Mouse (Mus musculus) natural killer cell, adult 2 months (primary cell): ENCODE results near the gene Cnr1.

ENCODE experiments used
- DNase-seq, 2 experiments: peaks; one replicate each; pipeline ENCODE4 v3.0.0; 2022; ENCODE audit warnings: low spot score in 2 of 2

The Cnr1 gene

DNA sequence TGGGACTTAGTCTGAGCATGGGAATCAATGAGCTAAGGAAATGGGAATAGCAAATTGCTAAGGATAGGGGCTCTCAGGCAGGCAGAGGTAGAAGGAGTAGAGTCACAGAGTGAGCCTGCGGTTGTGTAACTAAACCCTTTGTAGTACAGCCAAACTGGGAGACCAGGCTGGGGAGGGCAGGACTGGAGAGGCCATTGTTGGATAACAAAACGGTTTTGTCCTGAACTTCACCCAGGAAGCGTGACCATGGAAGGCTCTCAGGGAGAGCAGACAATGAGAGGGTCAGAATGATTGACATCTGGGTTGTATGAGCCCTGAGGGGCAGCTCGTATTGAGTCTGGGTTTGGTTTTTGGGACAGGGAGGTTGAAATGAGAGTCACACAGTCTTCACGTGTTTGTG is 17.2 kb downstream of the Cnr1 start:
- DNase-seq, result no peak

DNA sequence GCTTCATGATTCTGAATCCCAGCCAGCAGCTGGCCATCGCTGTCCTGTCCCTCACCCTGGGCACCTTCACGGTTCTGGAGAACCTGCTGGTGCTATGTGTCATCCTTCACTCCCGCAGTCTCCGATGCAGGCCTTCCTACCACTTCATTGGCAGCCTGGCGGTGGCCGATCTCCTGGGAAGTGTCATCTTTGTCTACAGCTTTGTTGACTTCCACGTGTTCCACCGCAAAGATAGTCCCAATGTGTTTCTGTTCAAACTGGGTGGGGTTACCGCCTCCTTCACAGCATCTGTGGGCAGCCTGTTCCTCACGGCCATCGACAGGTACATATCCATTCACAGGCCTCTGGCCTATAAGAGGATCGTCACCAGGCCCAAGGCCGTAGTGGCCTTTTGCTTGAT is 19.5 kb downstream of the Cnr1 start:
- DNase-seq, result no peak

- no peak for DNase-seq
These were observed 21.3 kb downstream of the Cnr1 start for GRCm38 (mm10) chr4:33945742-33946141.

GRCm38 (mm10) chr4:33947584-33947983 is 23.2 kb downstream of the Cnr1 start:
- DNase-seq, result no peak

DNA sequence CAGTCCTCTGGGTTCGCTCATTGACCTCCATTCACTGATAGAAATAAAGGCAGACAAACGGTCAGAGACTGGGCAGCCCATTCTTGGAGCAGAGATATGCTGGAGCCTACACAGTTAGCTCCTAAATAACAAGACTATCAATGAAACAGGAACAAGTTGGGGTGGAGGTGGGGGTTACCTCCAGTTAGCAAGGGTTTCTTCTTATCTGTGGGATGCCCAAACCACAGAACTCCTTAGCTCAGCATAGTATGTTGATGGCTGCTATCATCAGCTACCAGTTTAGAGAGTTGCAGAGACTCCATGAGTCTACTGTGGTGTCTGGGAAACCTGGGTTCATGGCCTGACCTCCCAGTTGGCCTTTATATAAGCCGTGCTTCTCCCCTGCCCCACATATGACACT is 33.0 kb downstream of the Cnr1 start:
- DNase-seq, result no peak

DNA sequence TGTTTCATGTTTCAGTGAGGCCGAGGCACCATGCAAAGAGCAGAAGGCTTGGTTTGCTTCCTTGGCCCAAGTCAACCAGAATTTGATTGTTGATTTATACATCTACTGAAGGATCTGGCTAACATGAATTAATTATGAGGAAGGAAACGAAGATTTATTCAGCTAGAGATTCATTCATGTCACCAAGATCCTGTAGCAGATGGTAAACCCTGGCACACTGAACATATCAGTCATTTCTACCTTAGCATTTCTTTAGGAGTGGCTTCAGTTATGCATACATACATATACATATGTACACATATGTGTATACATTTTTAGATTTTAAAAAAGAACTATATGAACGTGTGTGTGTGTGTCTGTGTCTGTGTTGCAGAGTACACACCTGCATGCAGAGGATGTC is 34.1 kb downstream of the Cnr1 start:
- DNase-seq, result no peak

DNA sequence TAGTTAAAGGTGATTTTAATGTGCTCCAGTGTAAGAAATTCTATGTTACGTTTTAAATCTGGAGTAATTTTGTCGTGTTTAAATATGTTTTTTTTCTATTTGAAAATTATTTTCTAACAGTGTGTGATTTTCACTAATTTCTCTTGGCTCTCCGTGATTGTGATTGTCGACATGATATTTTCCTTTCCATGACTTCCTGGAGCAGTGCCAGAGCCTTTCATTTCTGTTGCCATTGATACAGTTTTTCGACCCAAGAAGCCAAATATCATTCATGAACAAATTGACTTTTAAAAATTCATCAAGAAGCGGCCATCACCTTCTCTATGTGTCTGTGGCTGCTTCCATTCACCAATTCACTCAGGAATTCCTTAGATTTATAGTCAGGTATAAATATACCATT is 35.4 kb downstream of the Cnr1 start:
- DNase-seq, result no peak

GRCm38 (mm10) chr4:33970726-33971125 is 46.3 kb downstream of the Cnr1 start:
- no peak for DNase-seq

- DNase-seq, result peak in 1 of 2 experiments; percentile 5
These were observed 64.2 kb downstream of the Cnr1 start for GRCm38 (mm10) chr4:33988466-33989089.

GRCm38 (mm10) chr4:33992687-33993086 is 68.3 kb downstream of the Cnr1 start:
- no peak for DNase-seq

DNA sequence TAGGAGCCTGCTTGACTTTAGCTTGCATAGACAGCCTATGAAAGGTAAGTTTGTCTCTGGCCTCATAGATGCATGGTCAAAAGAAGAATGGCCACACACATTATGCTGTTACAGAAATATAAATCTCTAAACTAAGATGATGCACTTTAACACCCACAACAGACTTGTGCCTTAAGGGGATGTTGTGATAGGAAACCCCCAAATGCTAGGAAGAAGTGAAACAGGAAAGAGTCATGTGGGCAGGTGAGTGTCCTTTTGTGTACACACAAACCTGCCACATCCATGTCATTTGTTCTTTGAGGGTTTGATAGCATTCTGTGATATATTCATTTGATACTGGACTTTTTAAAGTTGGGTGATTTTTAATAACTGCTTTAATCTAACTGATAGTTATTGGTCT is 72.0 kb downstream of the Cnr1 start:
- no peak for DNase-seq
